Mouse (Mus musculus) bone marrow, adult 2 months (tissue): ENCODE measurements around the gene Glrb.

ENCODE experiments used
- CTCF ChIP-seq: fragments of 200-500 bp; IDR thresholded peaks from 2 replicates; pipeline ENCODE4 v1.5.1; 2011; ENCODE audit warnings: low read length, control low read depth; ENCODE audit not compliant: control insufficient read depth, insufficient read depth
- POLR2A ChIP-seq: fragments of 200-500 bp; IDR thresholded peaks from 2 replicates; pipeline ENCODE4 v1.6.1; 2011; ENCODE audit warnings: low read depth, mild to moderate bottlenecking, control low read depth, low read length, borderline replicate concordance; ENCODE audit not compliant: control insufficient read depth

- TF ChIP-seq POLR2A: no peak
- no peak for TF ChIP-seq CTCF
Measured at GRCm38 (mm10) chr3:80959965-80960364, 46.5 kb upstream of the Glrb start.
